Mouse (Mus musculus): ENCODE results near the gene Cpne9. TPM values are rescaled to one million over a fixed set of nuclear protein-coding genes. Genes with fewer than 3 reads are reported as not detected.

Cpne9 gene
- total RNA-seq, 1 experiment = 2.9 TPM

DNA sequence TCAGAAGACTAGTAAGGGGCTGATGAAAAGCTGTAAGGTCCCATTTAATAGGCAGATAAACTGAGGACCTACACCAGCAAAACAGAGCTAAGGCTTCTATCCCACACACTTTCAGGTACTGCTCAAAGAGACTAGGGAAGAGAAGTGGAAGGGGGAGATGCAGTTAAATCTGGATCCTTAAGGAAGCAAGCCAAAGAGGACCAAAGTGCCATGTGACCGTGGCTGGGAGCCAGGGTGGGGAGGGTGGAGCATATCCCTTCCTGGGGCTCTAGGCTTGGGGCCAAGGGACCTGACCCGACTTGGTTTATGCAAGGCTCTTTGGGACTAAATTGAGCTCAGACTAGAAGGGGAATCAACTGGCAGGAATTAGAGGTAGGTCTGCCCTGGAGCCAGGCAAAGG, 62.2 kb downstream of the Cpne9 start:
- H3K36me3 ChIP-seq (ENCODE audit: control insufficient read depth, insufficient read depth, low read length, poor library complexity, severe bottlenecking) = no peaks in the 10 kb centered on the region
- H3K9me3 ChIP-seq (ENCODE audit: control insufficient read depth, insufficient read depth, low read depth, low read length) = no peaks in the 10 kb centered on the region
- no peak overlapping the region for H3K27ac ChIP-seq (ENCODE audit: insufficient read depth, low read depth, low read length, poor library complexity, severe bottlenecking)
- H3K4me1 ChIP-seq (ENCODE audit: control insufficient read depth in 2 of 2, insufficient read depth in 2 of 2, low read length in 2 of 2, poor library complexity in 1 of 2) = peaks cover 4 to 15% of the 10 kb centered on the region in 2 experiments; a peak in 3 of 4 replicates
- in situ Hi-C loops (cut with MboI; ENCODE audit: low sequenced_read_pairs in 2 of 2, unreplicated experiment in 2 of 2) = no loop called here
- DNase-seq (ENCODE audit: low read depth, low spot score) = no peak
- peak overlapping the region in 1 of 2 experiments; percentile 69; a peak in 2 of 4 replicates for H3K4me3 ChIP-seq (ENCODE audit: insufficient read depth in 1 of 2, low read depth in 1 of 2, low read length in 2 of 2, poor library complexity in 1 of 2, severe bottlenecking in 1 of 2)
- TF ChIP-seq MAFK (IDR thresholded peaks at IDR 0.05; ENCODE audit: insufficient read depth, low read depth, low read length) (no peak), CHD2 (IDR thresholded peaks at IDR 0.05; ENCODE audit: low read depth, low read length) (no peak), ZNF384 (IDR thresholded peaks at IDR 0.05; ENCODE audit: low read depth, low read length) (no peak)
- H3K9ac ChIP-seq (ENCODE audit: insufficient read depth, low read depth, low read length, poor library complexity, severe bottlenecking) = no peak overlapping the region

DNA sequence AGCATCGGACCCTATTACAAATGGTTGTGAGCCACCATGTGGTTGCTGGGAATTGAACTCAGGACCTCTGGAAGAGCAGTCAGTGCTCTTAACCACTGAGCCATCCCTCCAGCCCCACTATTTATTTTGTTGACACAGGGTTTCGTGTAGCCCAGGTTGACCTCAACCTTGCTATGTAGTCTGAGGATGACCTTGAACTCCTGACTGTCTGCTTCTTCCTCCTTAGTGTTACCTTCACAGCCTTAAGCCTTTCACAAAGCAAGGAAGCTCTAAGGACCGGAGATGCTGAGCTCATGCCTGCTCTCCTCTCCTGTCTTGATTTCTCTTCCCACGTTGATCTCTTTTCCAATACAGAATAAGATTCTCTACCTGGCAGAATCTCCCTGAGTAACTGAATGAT, 64.8 kb downstream of the Cpne9 start:
- in situ Hi-C loops (cut with MboI; ENCODE audit: low sequenced_read_pairs in 2 of 2, unreplicated experiment in 2 of 2) = no loop called here
- TF ChIP-seq MAFK (IDR thresholded peaks at IDR 0.05; ENCODE audit: insufficient read depth, low read depth, low read length) = no peak
- no peak for TF ChIP-seq HCFC1 (IDR thresholded peaks at IDR 0.05; ENCODE audit: borderline replicate concordance, insufficient read depth, low read length)
- no peak for TF ChIP-seq CHD2 (IDR thresholded peaks at IDR 0.05; ENCODE audit: low read depth, low read length)
- no peak for TF ChIP-seq ZC3H11A (IDR thresholded peaks at IDR 0.05; ENCODE audit: borderline replicate concordance, low read depth, low read length)
- no peak for TF ChIP-seq ZNF384 (IDR thresholded peaks at IDR 0.05; ENCODE audit: low read depth, low read length)
- Histone ChIP-seq H3K36me3 (ENCODE audit: control insufficient read depth, insufficient read depth, low read length, poor library complexity, severe bottlenecking) (no peaks in the 10 kb centered on the region), H3K9me3 (ENCODE audit: control insufficient read depth, insufficient read depth, low read depth, low read length) (no peaks in the 10 kb centered on the region), H3K4me3 (ENCODE audit: insufficient read depth in 1 of 2, low read depth in 1 of 2, low read length in 2 of 2, poor library complexity in 1 of 2, severe bottlenecking in 1 of 2) (no peak overlapping the region), H3K27ac (ENCODE audit: insufficient read depth, low read depth, low read length, poor library complexity, severe bottlenecking) (no peak overlapping the region), H3K9ac (ENCODE audit: insufficient read depth, low read depth, low read length, poor library complexity, severe bottlenecking) (no peak overlapping the region), H3K4me1 (ENCODE audit: control insufficient read depth in 2 of 2, insufficient read depth in 2 of 2, low read length in 2 of 2, poor library complexity in 1 of 2) (peaks cover 12 to 18% of the 10 kb centered on the region in 2 experiments)
- DNase-seq (ENCODE audit: low read depth, low spot score) = no peak

DNA sequence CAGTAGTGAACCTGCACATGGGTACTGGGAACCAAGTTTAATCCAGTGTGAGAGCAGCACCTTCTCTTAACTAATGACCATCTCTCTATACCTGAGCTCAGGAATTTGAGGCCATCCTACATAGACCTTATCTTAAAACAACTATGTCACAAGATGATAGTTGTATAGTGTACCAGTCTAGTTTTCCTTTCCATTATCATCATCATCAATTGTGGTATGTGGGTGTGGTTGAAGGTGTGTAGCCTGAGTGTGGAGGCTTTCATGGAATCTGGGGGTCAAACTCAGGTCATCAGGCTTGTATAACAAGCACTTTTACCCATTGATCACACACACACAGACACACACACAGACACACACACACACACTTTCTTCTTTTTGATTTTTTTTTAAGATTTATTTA, 68.4 kb downstream of the Cpne9 start:
- peak overlapping the region; percentile 71; the same call in 1 of the 2 replicates for H3K27ac ChIP-seq (ENCODE audit: insufficient read depth, low read depth, low read length, poor library complexity, severe bottlenecking)
- H3K9ac ChIP-seq (ENCODE audit: insufficient read depth, low read depth, low read length, poor library complexity, severe bottlenecking) = no peak overlapping the region
- TF ChIP-seq ZC3H11A (IDR thresholded peaks at IDR 0.05; ENCODE audit: borderline replicate concordance, low read depth, low read length) (no peak), CHD2 (IDR thresholded peaks at IDR 0.05; ENCODE audit: low read depth, low read length) (no peak), HCFC1 (IDR thresholded peaks at IDR 0.05; ENCODE audit: borderline replicate concordance, insufficient read depth, low read length) (no peak), MAFK (IDR thresholded peaks at IDR 0.05; ENCODE audit: insufficient read depth, low read depth, low read length) (no peak), ZNF384 (IDR thresholded peaks at IDR 0.05; ENCODE audit: low read depth, low read length) (no peak)
- H3K36me3 ChIP-seq (ENCODE audit: control insufficient read depth, insufficient read depth, low read length, poor library complexity, severe bottlenecking) = no peaks in the 10 kb centered on the region
- H3K4me1 ChIP-seq (ENCODE audit: control insufficient read depth in 2 of 2, insufficient read depth in 2 of 2, low read length in 2 of 2, poor library complexity in 1 of 2) = peaks cover 5 to 8% of the 10 kb centered on the region in 2 experiments
- H3K4me3 ChIP-seq (ENCODE audit: insufficient read depth in 1 of 2, low read depth in 1 of 2, low read length in 2 of 2, poor library complexity in 1 of 2, severe bottlenecking in 1 of 2) = no peak overlapping the region
- no peaks in the 10 kb centered on the region for H3K9me3 ChIP-seq (ENCODE audit: control insufficient read depth, insufficient read depth, low read depth, low read length)
- in situ Hi-C loops (cut with MboI; ENCODE audit: low sequenced_read_pairs in 2 of 2, unreplicated experiment in 2 of 2) = no loop called here
- DNase-seq (ENCODE audit: low read depth, low spot score) = no peak

DNA sequence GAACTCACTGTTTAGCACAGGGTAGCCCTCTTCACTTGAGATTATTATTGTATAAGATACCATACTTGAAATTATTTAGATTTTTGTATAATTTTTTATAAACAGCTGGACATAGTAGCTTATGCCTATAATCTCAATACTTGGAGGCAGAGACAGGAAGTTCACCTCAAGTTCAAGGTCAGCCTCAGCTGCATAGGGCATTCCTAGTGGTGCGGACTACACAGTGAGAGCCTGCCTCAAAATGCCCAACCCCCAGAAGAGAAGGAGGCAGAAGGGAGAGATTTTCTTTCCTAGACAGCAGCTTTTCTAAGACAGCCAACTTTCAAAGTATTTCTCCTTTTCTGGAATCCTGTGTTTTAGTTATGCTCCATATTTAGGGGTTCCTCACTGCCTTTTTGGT, 69.1 kb downstream of the Cpne9 start:
- no peak overlapping the region for H3K9ac ChIP-seq (ENCODE audit: insufficient read depth, low read depth, low read length, poor library complexity, severe bottlenecking)
- in situ Hi-C loops (cut with MboI; ENCODE audit: low sequenced_read_pairs in 2 of 2, unreplicated experiment in 2 of 2) = no loop called here
- H3K4me1 ChIP-seq (ENCODE audit: control insufficient read depth in 2 of 2, insufficient read depth in 2 of 2, low read length in 2 of 2, poor library complexity in 1 of 2) = peaks cover 5 to 8% of the 10 kb centered on the region in 2 experiments
- no peak for DNase-seq (ENCODE audit: low read depth, low spot score)
- no peaks in the 10 kb centered on the region for H3K9me3 ChIP-seq (ENCODE audit: control insufficient read depth, insufficient read depth, low read depth, low read length)
- no peak overlapping the region for H3K4me3 ChIP-seq (ENCODE audit: insufficient read depth in 1 of 2, low read depth in 1 of 2, low read length in 2 of 2, poor library complexity in 1 of 2, severe bottlenecking in 1 of 2)
- peak overlapping the region; percentile 13; the same call in 1 of the 2 replicates for H3K27ac ChIP-seq (ENCODE audit: insufficient read depth, low read depth, low read length, poor library complexity, severe bottlenecking)
- no peak for TF ChIP-seq ZC3H11A (IDR thresholded peaks at IDR 0.05; ENCODE audit: borderline replicate concordance, low read depth, low read length)
- no peak for TF ChIP-seq CHD2 (IDR thresholded peaks at IDR 0.05; ENCODE audit: low read depth, low read length)
- TF ChIP-seq ZNF384 (IDR thresholded peaks at IDR 0.05; ENCODE audit: low read depth, low read length) = no peak
- no peak for TF ChIP-seq MAFK (IDR thresholded peaks at IDR 0.05; ENCODE audit: insufficient read depth, low read depth, low read length)
- no peak for TF ChIP-seq HCFC1 (IDR thresholded peaks at IDR 0.05; ENCODE audit: borderline replicate concordance, insufficient read depth, low read length)
- H3K36me3 ChIP-seq (ENCODE audit: control insufficient read depth, insufficient read depth, low read length, poor library complexity, severe bottlenecking) = no peaks in the 10 kb centered on the region

DNA sequence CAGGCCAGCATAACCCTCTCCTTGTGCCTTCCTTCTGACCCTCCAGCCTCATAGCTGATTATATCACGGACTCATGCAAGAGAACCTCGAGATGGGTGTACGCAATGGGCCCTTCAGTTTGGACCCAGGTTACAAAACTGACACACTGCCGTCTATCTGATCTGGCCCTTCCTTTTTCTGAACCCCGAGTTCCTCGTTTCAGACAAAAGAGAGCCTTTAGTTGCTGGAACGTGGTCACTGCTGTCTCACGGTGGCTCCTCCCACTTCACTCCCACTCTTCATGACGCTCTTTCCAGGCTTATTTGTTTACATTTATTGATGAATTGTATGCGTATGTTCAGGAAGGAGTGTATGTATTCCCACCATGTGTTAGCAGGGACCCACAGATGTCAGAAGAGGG, 69.5 kb downstream of the Cpne9 start:
- no peak for DNase-seq (ENCODE audit: low read depth, low spot score)
- H3K36me3 ChIP-seq (ENCODE audit: control insufficient read depth, insufficient read depth, low read length, poor library complexity, severe bottlenecking) = no peaks in the 10 kb centered on the region
- TF ChIP-seq MAFK (IDR thresholded peaks at IDR 0.05; ENCODE audit: insufficient read depth, low read depth, low read length) (no peak), ZC3H11A (IDR thresholded peaks at IDR 0.05; ENCODE audit: borderline replicate concordance, low read depth, low read length) (no peak), ZNF384 (IDR thresholded peaks at IDR 0.05; ENCODE audit: low read depth, low read length) (no peak), HCFC1 (IDR thresholded peaks at IDR 0.05; ENCODE audit: borderline replicate concordance, insufficient read depth, low read length) (no peak), CHD2 (IDR thresholded peaks at IDR 0.05; ENCODE audit: low read depth, low read length) (no peak)

More for the DNA sequence above, 69.5 kb downstream of the Cpne9 start:
- Histone ChIP-seq H3K4me3 (ENCODE audit: insufficient read depth in 1 of 2, low read depth in 1 of 2, low read length in 2 of 2, poor library complexity in 1 of 2, severe bottlenecking in 1 of 2) (no peak overlapping the region), H3K9me3 (ENCODE audit: control insufficient read depth, insufficient read depth, low read depth, low read length) (no peaks in the 10 kb centered on the region), H3K9ac (ENCODE audit: insufficient read depth, low read depth, low read length, poor library complexity, severe bottlenecking) (no peak overlapping the region), H3K4me1 (ENCODE audit: control insufficient read depth in 2 of 2, insufficient read depth in 2 of 2, low read length in 2 of 2, poor library complexity in 1 of 2) (peaks cover 5 to 8% of the 10 kb centered on the region in 2 experiments), H3K27ac (ENCODE audit: insufficient read depth, low read depth, low read length, poor library complexity, severe bottlenecking) (peak overlapping the region; percentile 13; the same call in 1 of the 2 replicates)
- in situ Hi-C loops (cut with MboI; ENCODE audit: low sequenced_read_pairs in 2 of 2, unreplicated experiment in 2 of 2) = no loop called here

Measured in ES-E14 (cell line).